ENCODE assay signal across 9 mouse cellular contexts in the genomic region with DNA sequence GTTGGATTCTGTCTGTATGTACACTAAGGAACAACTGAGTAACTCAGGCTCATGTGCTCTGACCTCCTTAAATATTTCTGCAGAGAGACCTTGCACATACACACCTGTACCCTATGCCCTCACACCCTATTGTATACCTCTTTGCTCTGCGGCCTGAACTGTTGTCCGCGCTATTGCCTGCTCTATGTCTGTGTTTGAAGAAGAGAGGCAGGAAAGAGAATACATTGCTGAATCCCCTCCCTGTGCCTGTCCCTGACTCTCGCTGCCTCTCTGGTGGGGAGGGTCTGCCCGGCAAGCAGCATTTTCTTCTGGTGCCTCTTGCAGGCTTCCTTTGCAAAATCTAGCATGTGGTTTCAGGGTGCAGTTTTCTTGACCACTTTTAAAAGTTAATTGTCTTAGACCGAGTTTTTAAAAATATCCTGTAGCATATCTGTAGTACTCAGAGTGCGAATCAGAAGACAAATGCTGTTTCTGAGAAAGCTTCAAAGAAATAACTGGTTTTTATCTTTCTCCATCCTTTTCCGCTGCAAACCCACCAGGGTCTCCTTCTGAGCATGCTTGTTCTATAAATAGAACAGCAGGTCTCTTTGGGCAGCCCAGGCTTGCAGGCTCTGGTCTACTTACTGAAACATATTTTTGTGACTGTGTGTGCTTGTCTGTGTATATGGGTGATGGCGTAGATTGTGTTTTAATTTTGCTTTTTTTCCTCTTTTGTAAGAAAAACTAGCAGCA. TPM values are rescaled to one million over a fixed set of nuclear protein-coding genes. Genes with fewer than 3 reads are reported as not detected.
DNase-seq lines count a peak whose midpoint lies in the region; ATAC-seq and TF ChIP-seq lines count a peak whose summit lies in the region.
"Had no signal": no experiment of that assay in that cellular context is flagged by ENCODE, and none has a peak within 500 bp of the region (broad histone marks: within the 10 kb centered on the region; RNA-seq: fewer than 3 reads in every experiment).

No protein-coding gene starts in this region.

- peak; percentile 86 for DNase-seq in heart, adult 11 months
- no peak for DNase-seq in heart, postnatal 25 days (ENCODE audit: low spot score)
- DNase-seq in lung, postnatal 36 days = no peak
- DNase-seq in G1E (ENCODE audit: low spot score) = no peak
- no peak for DNase-seq in kidney, adult 11 months
- no peak for DNase-seq in kidney, postnatal 10 days
- DNase-seq: cerebellum, adult 2 months had no signal

- TF ChIP-seq CTCF in G1E (IDR thresholded peaks at IDR 0.05; ENCODE audit: low read depth, low read length) = no peak

- no peak overlapping the region for H3K4me2 ChIP-seq in lung, embryonic 15.5 days
- no peak overlapping the region for H3K4me2 ChIP-seq in limb, embryonic 13.5 days (replicated peaks)

- WGBS in lung, embryonic 15.5 days = 48% methylated on average over 9 of the region's 9 CpGs
- 70% methylated on average over 9 of the region's 9 CpGs for WGBS in limb, embryonic 13.5 days

- H3K36me3 ChIP-seq in lung, embryonic 15.5 days = 0 out of 2 replicates have a peak, but pooled peaks cover under 1% of the 10 kb centered on the region
- peaks cover 50% of the 10 kb centered on the region for H3K36me3 ChIP-seq in G1E (replicated peaks)
- H3K36me3 ChIP-seq in limb, embryonic 13.5 days = peaks cover under 1% of the 10 kb centered on the region

- no peaks in the 10 kb centered on the region for H3K9me3 ChIP-seq in lung, embryonic 15.5 days
- no peaks in the 10 kb centered on the region for H3K9me3 ChIP-seq in G1E (replicated peaks)
- H3K9me3 ChIP-seq in limb, embryonic 13.5 days = no peaks in the 10 kb centered on the region

- no peak for ATAC-seq in lung, embryonic 15.5 days (ENCODE audit: borderline replicate concordance, extremely low read depth, low FRiP score, low TSS enrichment)
- ATAC-seq in G1E (ENCODE audit: extremely low read depth, insufficient number of reproducible peaks, low FRiP score, poor library complexity, severe bottlenecking) = peak; percentile 24; the same call in 1 of the 2 replicates
- no peak for ATAC-seq in limb, embryonic 13.5 days (ENCODE audit: low FRiP score, low read depth)

- peaks cover 49% of the 10 kb centered on the region for H3K4me1 ChIP-seq in lung, embryonic 15.5 days
- peaks cover 49% of the 10 kb centered on the region for H3K4me1 ChIP-seq in G1E (ENCODE audit: insufficient read depth, low read depth, low read length)
- H3K4me1 ChIP-seq in limb, embryonic 13.5 days = peaks cover 45% of the 10 kb centered on the region

- no peak overlapping the region for H3K4me3 ChIP-seq in lung, embryonic 15.5 days
- H3K4me3 ChIP-seq in G1E (ENCODE audit: low read depth, low read length) = no peak overlapping the region
- no peak overlapping the region for H3K4me3 ChIP-seq in limb, embryonic 13.5 days

- intact Hi-C loops in heart, postnatal 25 days (cut with DNase I) = loop anchor here (2.0 kb wide), 1 partner anchor 23 kb away; no protein-coding TSS in a partner anchor

- H3K27ac ChIP-seq in lung, embryonic 15.5 days = 0 out of 2 replicates have a peak overlapping the region, but pooled peaks have one; percentile 94
- H3K27ac ChIP-seq in limb, embryonic 13.5 days = peak overlapping the region; percentile 69; the same call in 1 of the 2 replicates

- no peaks in the 10 kb centered on the region for H3K27me3 ChIP-seq in lung, embryonic 15.5 days
- H3K27me3 ChIP-seq in G1E (ENCODE audit: insufficient read depth, low read length) = no peaks in the 10 kb centered on the region
- H3K27me3 ChIP-seq in limb, embryonic 13.5 days = no peaks in the 10 kb centered on the region

- no peak overlapping the region for H3K9ac ChIP-seq in lung, embryonic 15.5 days
- 0 out of 2 replicates have a peak overlapping the region, but pooled peaks have one; percentile 1 for H3K9ac ChIP-seq in limb, embryonic 13.5 days

RNA-seq across cellular contexts. Expression of gene Dgkd, which starts 24.6 kb away (rescaled TPM):
- 10 to 100 TPM; 56.5 to 56.7 TPM for total RNA-seq in heart, postnatal 25 days (2021)
- polyA plus RNA-seq in lung, embryonic 15.5 days (2015; fragmentation: Nextera tagmentation; extraction: Ambion mirVana) = 29.6 and 33.5 TPM in 2 replicates
- 58.8 and 61.5 TPM in 2 replicates for total RNA-seq in G1E (2014; fragmentation: Nextera tagmentation)
- 57.3 and 60.6 TPM in 2 replicates for total RNA-seq in G1E (2017)
- polyA plus RNA-seq in G1E (2012) = 15.2 and 20.2 TPM in 2 replicates
- 30.7 and 36.6 TPM in 2 replicates for polyA plus RNA-seq in limb, embryonic 13.5 days (2015; fragmentation: Nextera tagmentation; extraction: Ambion mirVana)
